Comparison of ENCODE assay signal across 8 mouse cellular contexts in genomic region chr2:145675142-145675755, GRCm38 (mm10). TPM values are rescaled to one million over a fixed set of nuclear protein-coding genes. Genes with fewer than 3 reads are reported as not detected.
DNase-seq lines count a peak whose midpoint lies in the region; ATAC-seq and TF ChIP-seq lines count a peak whose summit lies in the region.

Gene Rin2, plus strand, starts transcription at chr2:145675215.

- 1% methylated on average over 33 of the region's 33 CpGs for WGBS in spleen, adult 2 months
- under 1% methylated on average over 33 of the region's 33 CpGs for WGBS in embryonic facial prominence, embryonic 13.5 days
- WGBS in heart, embryonic 11.5 days (ENCODE audit: insufficient replicate concordance) = 0% methylated on average over 32 of the region's 33 CpGs
- WGBS in kidney, embryonic 14.5 days = under 1% methylated on average over 32 of the region's 33 CpGs
- under 1% methylated on average over 33 of the region's 33 CpGs for WGBS in liver, embryonic 12.5 days (ENCODE audit: insufficient replicate concordance)

- H3K9me3 ChIP-seq in embryonic facial prominence, embryonic 13.5 days = no peaks in the 10 kb centered on the region
- no peaks in the 10 kb centered on the region for H3K9me3 ChIP-seq in heart, embryonic 11.5 days (replicated peaks; ENCODE audit: control insufficient read depth, low read length)
- peaks cover 5% of the 10 kb centered on the region; the same call in 1 of the 2 replicates for H3K9me3 ChIP-seq in kidney, embryonic 14.5 days (ENCODE audit: control insufficient read depth, low read length)
- H3K9me3 ChIP-seq in liver, embryonic 12.5 days (replicated peaks) = no peaks in the 10 kb centered on the region

- 0 out of 2 replicates have a peak, but pooled peaks cover 2% of the 10 kb centered on the region for H3K27me3 ChIP-seq in spleen, adult 2 months (ENCODE audit: control insufficient read depth, insufficient read depth, low read length)
- H3K27me3 ChIP-seq in embryonic facial prominence, embryonic 13.5 days = no peaks in the 10 kb centered on the region
- H3K27me3 ChIP-seq in heart, embryonic 11.5 days (ENCODE audit: control insufficient read depth, insufficient read depth, low read length) = no peaks in the 10 kb centered on the region
- no peaks in the 10 kb centered on the region for H3K27me3 ChIP-seq in kidney, embryonic 14.5 days (ENCODE audit: control insufficient read depth, insufficient read depth, low read length)
- peaks cover 23% of the 10 kb centered on the region for H3K27me3 ChIP-seq in liver, embryonic 12.5 days (replicated peaks)
- no peaks in the 10 kb centered on the region for H3K27me3 ChIP-seq in myocyte (ENCODE audit: control insufficient read depth, insufficient read depth, insufficient read length)

- peak within 1 kb of the TSS; percentile 81 for H3K9ac ChIP-seq in embryonic facial prominence, embryonic 13.5 days
- H3K9ac ChIP-seq in heart, embryonic 11.5 days (ENCODE audit: low read depth, low read length) = peak within 1 kb of the TSS; percentile 80
- peak within 1 kb of the TSS; percentile 75 for H3K9ac ChIP-seq in kidney, embryonic 14.5 days (ENCODE audit: low read depth, low read length)
- peak within 1 kb of the TSS; percentile 50 for H3K9ac ChIP-seq in liver, embryonic 12.5 days

- no peak for TF ChIP-seq POLR2A in spleen, adult 2 months (IDR thresholded peaks at IDR 0.05; ENCODE audit: low read depth, low read length)
- peak; percentile 22 for TF ChIP-seq POLR2A in myocyte (IDR thresholded peaks at IDR 0.05; ENCODE audit: insufficient read length, low read depth)

- peak within 1 kb of the TSS; percentile 81 for H3K4me2 ChIP-seq in embryonic facial prominence, embryonic 13.5 days
- H3K4me2 ChIP-seq in heart, embryonic 11.5 days = peak within 1 kb of the TSS; percentile 87
- peak within 1 kb of the TSS; percentile 50 for H3K4me2 ChIP-seq in kidney, embryonic 14.5 days (replicated peaks; ENCODE audit: low read depth, low read length)
- H3K4me2 ChIP-seq in liver, embryonic 12.5 days = peak within 1 kb of the TSS; percentile 76
- H3K4me2 ChIP-seq in myocyte (ENCODE audit: low read depth) = peak within 1 kb of the TSS; percentile 87

- peak in 1 of 2 experiments; percentile 6 for DNase-seq in spleen, adult 2 months (ENCODE audit: low read depth in 1 of 2, low spot score in 2 of 2)
- DNase-seq in spleen, adult 12 weeks (ENCODE audit: low spot score) = no peak
- peak; percentile 32 to 33 for DNase-seq in thymus, postnatal 10 days (ENCODE audit: low spot score in 2 of 2)

- H3K4me3 ChIP-seq in spleen, adult 2 months (ENCODE audit: extremely low read depth, insufficient read depth, insufficient read length) = peak within 1 kb of the TSS; percentile 47
- H3K4me3 ChIP-seq in embryonic facial prominence, embryonic 13.5 days = peak within 1 kb of the TSS; percentile 65
- peak within 1 kb of the TSS; percentile 68 for H3K4me3 ChIP-seq in heart, embryonic 11.5 days (ENCODE audit: low read depth, low read length)
- H3K4me3 ChIP-seq in kidney, embryonic 14.5 days (ENCODE audit: low read length) = peak within 1 kb of the TSS; percentile 53
- peak within 1 kb of the TSS; percentile 57 for H3K4me3 ChIP-seq in liver, embryonic 12.5 days
- H3K4me3 ChIP-seq in myocyte = peak within 1 kb of the TSS; percentile 54

- no peaks in the 10 kb centered on the region for H3K79me2 ChIP-seq in myocyte (ENCODE audit: control insufficient read depth, insufficient read depth)

- peak; percentile 86 for ATAC-seq in embryonic facial prominence, embryonic 13.5 days (ENCODE audit: insufficient number of reproducible peaks, insufficient read depth, low FRiP score, low TSS enrichment, low read depth)
- ATAC-seq in heart, embryonic 11.5 days (replicated peaks; ENCODE audit: insufficient number of reproducible peaks, low FRiP score, low TSS enrichment) = peak; percentile 67
- ATAC-seq in kidney, embryonic 14.5 days (ENCODE audit: low FRiP score, low TSS enrichment) = peak; percentile 89
- peak; percentile 75 for ATAC-seq in liver, embryonic 12.5 days

- H3ac ChIP-seq in myocyte (ENCODE audit: control insufficient read depth, insufficient read length) = peak within 1 kb of the TSS; percentile 0

- no peak within 1 kb of the TSS; the same call in 1 of the 2 replicates for H3K27ac ChIP-seq in spleen, adult 2 months (ENCODE audit: insufficient read depth, low read length)
- peak within 1 kb of the TSS; percentile 82 for H3K27ac ChIP-seq in embryonic facial prominence, embryonic 13.5 days
- peak within 1 kb of the TSS; percentile 41; the same call in 1 of the 2 replicates for H3K27ac ChIP-seq in heart, embryonic 11.5 days (ENCODE audit: low read depth, low read length)
- H3K27ac ChIP-seq in kidney, embryonic 14.5 days (ENCODE audit: low read depth, low read length) = peak within 1 kb of the TSS; percentile 81
- H3K27ac ChIP-seq in liver, embryonic 12.5 days = 0 out of 2 replicates have a peak within 1 kb of the TSS, but pooled peaks have one; percentile 36

- H3K4me1 ChIP-seq in spleen, adult 2 months (ENCODE audit: control insufficient read depth, insufficient read depth, insufficient read length) = no peaks in the 10 kb centered on the region
- H3K4me1 ChIP-seq in embryonic facial prominence, embryonic 13.5 days = peaks cover 34% of the 10 kb centered on the region
- peaks cover 7% of the 10 kb centered on the region for H3K4me1 ChIP-seq in heart, embryonic 11.5 days (ENCODE audit: control insufficient read depth, insufficient read depth, low read length)
- H3K4me1 ChIP-seq in kidney, embryonic 14.5 days (ENCODE audit: control insufficient read depth, insufficient read depth, low read length) = peaks cover 35% of the 10 kb centered on the region
- H3K4me1 ChIP-seq in liver, embryonic 12.5 days = peaks cover 13% of the 10 kb centered on the region

- H3K36me3 ChIP-seq in spleen, adult 2 months (ENCODE audit: control insufficient read depth, insufficient read depth, low read length) = no peaks in the 10 kb centered on the region
- H3K36me3 ChIP-seq in embryonic facial prominence, embryonic 13.5 days = no peaks in the 10 kb centered on the region
- H3K36me3 ChIP-seq in heart, embryonic 11.5 days (ENCODE audit: control insufficient read depth, insufficient read depth, low read length) = no peaks in the 10 kb centered on the region
- H3K36me3 ChIP-seq in kidney, embryonic 14.5 days (ENCODE audit: control insufficient read depth, insufficient read depth, low read length) = no peaks in the 10 kb centered on the region; the same call in 1 of the 2 replicates
- H3K36me3 ChIP-seq in liver, embryonic 12.5 days = no peaks in the 10 kb centered on the region
- H3K36me3 ChIP-seq in myocyte (ENCODE audit: control insufficient read depth, insufficient read depth) = no peaks in the 10 kb centered on the region

- TF ChIP-seq CTCF in spleen, adult 2 months (IDR thresholded peaks at IDR 0.05; ENCODE audit: extremely low read depth, insufficient read depth, insufficient read length, insufficient replicate concordance) = no peak

TF ChIP-seq in myocyte, 11 proteins besides CTCF, POLR2A, EP300 and RAD21:
- TF ChIP-seq USF1 (IDR thresholded peaks at IDR 0.05; ENCODE audit: low read depth) (no peak), POLR2AphosphoS2 (IDR thresholded peaks at IDR 0.05; ENCODE audit: insufficient read length, low read depth) (peak; percentile 10), SRF (IDR thresholded peaks at IDR 0.05; ENCODE audit: control insufficient read depth, insufficient read length, low read depth) (no peak)

RNA-seq across cellular contexts. Expression of gene Rin2, which starts in this region (rescaled TPM):
- 2.2 and 2.6 TPM in 2 replicates for polyA plus RNA-seq in spleen, adult 2 months (2012; rRNA removed)
- polyA plus RNA-seq in embryonic facial prominence, embryonic 13.5 days (2015; fragmentation: Nextera tagmentation; extraction: Ambion mirVana) = 33.0 and 39.6 TPM in 2 replicates
- polyA plus RNA-seq in heart, embryonic 11.5 days (2014; fragmentation: Nextera tagmentation; extraction: Ambion mirVana) = 16.3 and 21.1 TPM in 2 replicates
- polyA plus RNA-seq in kidney, embryonic 14.5 days (2014; fragmentation: Nextera tagmentation; extraction: Ambion mirVana) = 21.3 and 36.3 TPM in 2 replicates
- polyA plus RNA-seq in liver, embryonic 12.5 days (2016; fragmentation: Nextera tagmentation; extraction: Ambion mirVana) = 3.6 and 3.7 TPM in 2 replicates
- polyA plus RNA-seq in myocyte (2012; fragmentation: generic; extraction: Trizol) = 4.4 TPM
